Mouse (Mus musculus) gastrocnemius, postnatal 25 days (tissue): ENCODE measurements around the gene Elmod3. TPM values are rescaled to one million over a fixed set of nuclear protein-coding genes. Genes with fewer than 3 reads are reported as not detected.

Experiments used
- DNase-seq: peaks from one replicate; pipeline ENCODE4 v3.0.0; 2022
- long read RNA-seq, 2 experiments: library from polyadenylated mRNA; stranded (forward); transcript quantifications; one replicate each; pipeline ENCODE4 v2.0.0; 2021
- total RNA-seq, 2 experiments: library from RNA; stranded (reverse); gene quantifications; 1 replicate in 1 of 2; 2 replicates in 1 of 2; pipeline ENCODE4 v1.2.3; 2021

Gene Elmod3
- total RNA-seq = 1 to 10 TPM; 8.6 to 9.3 TPM
- long read RNA-seq, experiment 1, partial matches to known transcripts = 0 of 9 reads
- long read RNA-seq, experiment 1, other reads (novel, unspliced or antisense) = 4 of 9 reads
- long read RNA-seq, experiment 2, partial matches to known transcripts = 2 of 8 reads
- long read RNA-seq, experiment 2, other reads (novel, unspliced or antisense) = 1 of 8 reads

- peak; percentile 95 for DNase-seq
These were observed at the start of gene Elmod3, which contains the start of gene Retsat for GRCm38 (mm10) chr6:72597956-72598753. Gene Elmod3, minus strand, starts transcription at chr6:72598413. Gene Retsat, plus strand, starts transcription at chr6:72598475.

GRCm38 (mm10) chr6:72647383-72647820 lies 49.2 kb upstream of the Elmod3 start:
- DNase-seq = peak; percentile 43

GRCm38 (mm10) chr6:72645364-72645763 lies 47.2 kb upstream of the Elmod3 start:
- no peak for DNase-seq

GRCm38 (mm10) chr6:72644576-72644975 lies 46.4 kb upstream of the Elmod3 start:
- DNase-seq = no peak

- DNase-seq = no peak
These were observed 43.2 kb upstream of the Elmod3 start for GRCm38 (mm10) chr6:72641218-72641954.

- no peak for DNase-seq
These were observed 38.7 kb upstream of the Elmod3 start for GRCm38 (mm10) chr6:72636940-72637339.

GRCm38 (mm10) chr6:72635760-72636431 lies 37.7 kb upstream of the Elmod3 start:
- DNase-seq = peak; percentile 44

- no peak for DNase-seq
These were observed 36.1 kb upstream of the Elmod3 start for GRCm38 (mm10) chr6:72634311-72634710.

- no peak for DNase-seq
These were observed 33.5 kb upstream of the Elmod3 start for GRCm38 (mm10) chr6:72631700-72632099.

- no peak for DNase-seq
These were observed 32.7 kb upstream of the Elmod3 start for GRCm38 (mm10) chr6:72630961-72631360.

GRCm38 (mm10) chr6:72630370-72630769 lies 32.2 kb upstream of the Elmod3 start:
- DNase-seq = no peak

GRCm38 (mm10) chr6:72627276-72627675 lies 29.1 kb upstream of the Elmod3 start:
- DNase-seq = no peak

GRCm38 (mm10) chr6:72626391-72626790 lies 28.2 kb upstream of the Elmod3 start:
- DNase-seq = no peak

GRCm38 (mm10) chr6:72623661-72624402 lies 25.6 kb upstream of the Elmod3 start:
- DNase-seq = peak; percentile 59

- no peak for DNase-seq
These were observed 24.7 kb upstream of the Elmod3 start for GRCm38 (mm10) chr6:72622917-72623316.

GRCm38 (mm10) chr6:72620920-72621319 lies 22.7 kb upstream of the Elmod3 start:
- no peak for DNase-seq

GRCm38 (mm10) chr6:72619734-72620532 lies 21.7 kb upstream of the Elmod3 start:
- DNase-seq = no peak

- DNase-seq = peak; percentile 93
These were observed 18.6 kb upstream of the Elmod3 start, which contains the start of gene Tgoln1 for GRCm38 (mm10) chr6:72616643-72617288. Gene Tgoln1, minus strand, starts transcription at chr6:72617000.

GRCm38 (mm10) chr6:72615561-72616375 lies 17.6 kb upstream of the Elmod3 start:
- no peak for DNase-seq
